Mouse (Mus musculus): ENCODE measurements around the gene Dbt. TPM values are rescaled to one million over a fixed set of nuclear protein-coding genes. Genes with fewer than 3 reads are reported as not detected.

Dbt gene
- 12.7 and 15.3 TPM in 2 replicates for total RNA-seq (2012; rRNA removed)
- polyA plus RNA-seq (2012; ENCODE audit: insufficient read depth in 1 of 2, insufficient read length in 2 of 2, low read depth in 1 of 2, low replicate concordance in 2 of 2, missing spikeins in 1 of 2) = 10 to 100 TPM in 1 of 2 experiments, not detected in 1; 13.2 TPM

- Histone ChIP-seq H3K9ac (ENCODE audit: control insufficient read depth, low read depth, low read length, poor library complexity, severe bottlenecking) (peak within 1 kb of the TSS; percentile 78), H3K36me3 (ENCODE audit: control insufficient read depth in 1 of 2, insufficient read depth in 2 of 2, low read length in 2 of 2) (peaks cover 0 to 16% of the 10 kb centered on the region in 2 experiments; a peak in 2 of 4 replicates), H3K4me1 (ENCODE audit: control insufficient read depth in 1 of 2, insufficient read depth in 2 of 2, low read length in 2 of 2) (peaks cover 0 to 13% of the 10 kb centered on the region in 2 experiments; a peak in 2 of 4 replicates), H3K4me3 (ENCODE audit: control insufficient read depth in 1 of 2, insufficient read depth in 1 of 2, low read depth in 2 of 2, low read length in 2 of 2) (peak within 1 kb of the TSS; percentile 87 to 98), H3K79me2 (ENCODE audit: control insufficient read depth, insufficient read depth, low read length, poor library complexity) (peaks cover 7% of the 10 kb centered on the region), H3K27ac (ENCODE audit: control insufficient read depth, low read depth, low read length) (peak within 1 kb of the TSS; percentile 41; the same call in 1 of the 2 replicates), H3K9me3 (replicated peaks; ENCODE audit: insufficient read depth, low read length) (no peaks in the 10 kb centered on the region), H3K27me3 (ENCODE audit: control insufficient read depth in 1 of 2, insufficient read depth in 2 of 2, low read length in 2 of 2) (no peaks in the 10 kb centered on the region)
- peak; percentile 96 for DNase-seq (ENCODE audit: low read depth, low spot score)
- TF ChIP-seq E2F4 (IDR thresholded peaks at IDR 0.05; ENCODE audit: borderline replicate concordance, low read depth, low read length) = no peak
- TF ChIP-seq TCF12 (IDR thresholded peaks at IDR 0.05; ENCODE audit: low read depth, low read length) = peak; percentile 40; the same call in 1 of the 2 replicates
- TF ChIP-seq HCFC1 (IDR thresholded peaks at IDR 0.05; ENCODE audit: low read depth, low read length) = peak; percentile 77
- TF ChIP-seq GATA1 (IDR thresholded peaks at IDR 0.05; ENCODE audit: low read depth, low read length) = no peak
- peak; percentile 79 for TF ChIP-seq MAX (IDR thresholded peaks at IDR 0.05; ENCODE audit: low read length)
- peak; percentile 84 for TF ChIP-seq ELF1 (IDR thresholded peaks at IDR 0.05; ENCODE audit: low read depth, low read length)
- TF ChIP-seq SIN3A (IDR thresholded peaks at IDR 0.05; ENCODE audit: low read length) = peak; percentile 99
- TF ChIP-seq NELFE (IDR thresholded peaks at IDR 0.05; ENCODE audit: low read depth, low read length) = peak; percentile 86
- TF ChIP-seq USF1 (IDR thresholded peaks at IDR 0.05; ENCODE audit: low read depth, low read length) = no peak
- TF ChIP-seq MAFK (IDR thresholded peaks at IDR 0.05; ENCODE audit: borderline replicate concordance, low read depth, low read length) = no peak
- TF ChIP-seq ZMIZ1 (IDR thresholded peaks at IDR 0.05; ENCODE audit: low read depth, low read length) = peak; percentile 57
- TF ChIP-seq RCOR1 (IDR thresholded peaks at IDR 0.05; ENCODE audit: low read depth, low read length) = no peak
- TF ChIP-seq POLR2A (IDR thresholded peaks at IDR 0.05; ENCODE audit: control insufficient read depth in 1 of 2, insufficient read depth in 1 of 2, low read depth in 1 of 2, low read length in 2 of 2, poor library complexity in 1 of 2) = peak; percentile 73 to 87
- TF ChIP-seq TBP (IDR thresholded peaks at IDR 0.05; ENCODE audit: low read depth, low read length) = peak; percentile 77
- no peak for TF ChIP-seq USF2 (IDR thresholded peaks at IDR 0.05; ENCODE audit: borderline replicate concordance in 1 of 2, insufficient read depth in 1 of 2, low read depth in 1 of 2, low read length in 2 of 2)
- TF ChIP-seq GABPA (IDR thresholded peaks at IDR 0.05; ENCODE audit: low read depth, low read length) = no peak
- no peak for TF ChIP-seq ZNF384 (IDR thresholded peaks at IDR 0.05; ENCODE audit: low read depth, low read length)
- no peak for TF ChIP-seq MYB (IDR thresholded peaks at IDR 0.05; ENCODE audit: low read depth, low read length)
- peak; percentile 91 for TF ChIP-seq ETS1 (IDR thresholded peaks at IDR 0.05; ENCODE audit: low read depth, low read length)
- TF ChIP-seq ZC3H11A (IDR thresholded peaks at IDR 0.05; ENCODE audit: low read depth, low read length) = 0 out of 2 replicates have a peak, but pooled peaks have one; percentile 7
- TF ChIP-seq JUND (IDR thresholded peaks at IDR 0.05; ENCODE audit: low read depth, low read length) = no peak
- peak; percentile 55; the same call in 1 of the 2 replicates for TF ChIP-seq POLR2AphosphoS2 (IDR thresholded peaks at IDR 0.05; ENCODE audit: low read length)
- peak; percentile 97 for TF ChIP-seq MXI1 (IDR thresholded peaks at IDR 0.05; ENCODE audit: low read depth, low read length)
- TF ChIP-seq MYC (IDR thresholded peaks at IDR 0.05; ENCODE audit: low read depth, low read length) = peak; percentile 93
- TF ChIP-seq MEF2A (IDR thresholded peaks at IDR 0.05; ENCODE audit: extremely low read depth, insufficient replicate concordance, low read depth, low read length, poor library complexity, severe bottlenecking) = peak; percentile 43; the same call in 1 of the 2 replicates
- peak; percentile 68 for TF ChIP-seq MAZ (IDR thresholded peaks at IDR 0.05; ENCODE audit: low read depth, low read length)
Measured at GRCm38 (mm10) chr3:116512904-116513716, at the start of gene Dbt. Dbt (plus strand) TSS chr3:116513070.
